Mouse (Mus musculus): ENCODE measurements around the gene Lyl1. TPM values are rescaled to one million over a fixed set of nuclear protein-coding genes. Genes with fewer than 3 reads are reported as not detected.

Lyl1 gene
- polyA plus RNA-seq, 1 experiment: 7.8 TPM

GRCm38 (mm10) chr8:84722850-84723570 is 21.8 kb downstream of the Lyl1 start, which contains the start of gene G430095P16Rik:
Gene G430095P16Rik (plus strand): TSS chr8:84723007.
- no peak for DNase-seq (ENCODE audit: low spot score)

- DNase-seq (ENCODE audit: low spot score): no peak
Measured at GRCm38 (mm10) chr8:84723571-84723900, 22.3 kb downstream of the Lyl1 start.

GRCm38 (mm10) chr8:84724683-84725082 is 23.4 kb downstream of the Lyl1 start:
- no peak for DNase-seq (ENCODE audit: low spot score)

GRCm38 (mm10) chr8:84725246-84725940 is 24.1 kb downstream of the Lyl1 start:
- no peak for DNase-seq (ENCODE audit: low spot score)

DNA sequence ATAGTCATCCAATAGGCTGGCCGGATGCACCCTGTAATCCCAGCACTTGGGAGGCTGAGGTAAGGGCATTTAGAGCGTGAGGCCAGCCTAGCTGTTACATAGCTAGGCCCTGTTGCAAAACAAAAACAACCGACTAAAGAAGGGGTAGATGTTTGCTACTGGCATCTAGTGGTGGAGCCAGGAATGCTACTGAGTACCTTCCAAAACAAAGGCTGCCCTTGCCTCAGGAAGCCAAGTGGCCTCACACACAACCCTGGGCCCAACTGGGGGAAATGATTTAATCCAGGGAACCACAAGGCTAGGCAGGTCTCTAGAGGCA is 24.6 kb downstream of the Lyl1 start:
- no peak for DNase-seq (ENCODE audit: low spot score)

- no peak for DNase-seq (ENCODE audit: low spot score)
Measured at GRCm38 (mm10) chr8:84728474-84728873, 27.2 kb downstream of the Lyl1 start.

GRCm38 (mm10) chr8:84729921-84730362 is 28.7 kb downstream of the Lyl1 start:
- DNase-seq (ENCODE audit: low spot score): no peak

- no peak for DNase-seq (ENCODE audit: low spot score)
Measured at GRCm38 (mm10) chr8:84730541-84731370, 29.5 kb downstream of the Lyl1 start.

- DNase-seq (ENCODE audit: low spot score): no peak
Measured at GRCm38 (mm10) chr8:84731371-84732177, 30.3 kb downstream of the Lyl1 start.

DNA sequence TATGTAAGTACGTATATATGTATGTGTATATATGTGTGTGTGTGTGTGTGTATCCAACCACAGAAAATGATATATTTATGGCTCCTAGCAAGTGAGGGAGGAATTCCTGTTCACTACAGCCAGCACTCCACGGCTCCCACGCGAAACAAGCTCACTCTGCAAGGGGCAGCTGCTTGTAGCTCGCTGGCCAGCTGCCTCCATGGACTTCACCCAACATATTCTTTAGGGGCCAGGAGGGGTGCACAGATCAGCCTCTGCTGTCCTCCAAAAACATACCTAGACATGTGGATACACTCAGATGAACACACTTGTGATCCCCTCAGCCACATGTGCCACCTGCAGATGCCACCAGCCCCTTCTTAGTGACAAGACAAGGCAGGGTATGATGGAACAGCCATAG is 31.3 kb downstream of the Lyl1 start:
- no peak for DNase-seq (ENCODE audit: low spot score)

DNA sequence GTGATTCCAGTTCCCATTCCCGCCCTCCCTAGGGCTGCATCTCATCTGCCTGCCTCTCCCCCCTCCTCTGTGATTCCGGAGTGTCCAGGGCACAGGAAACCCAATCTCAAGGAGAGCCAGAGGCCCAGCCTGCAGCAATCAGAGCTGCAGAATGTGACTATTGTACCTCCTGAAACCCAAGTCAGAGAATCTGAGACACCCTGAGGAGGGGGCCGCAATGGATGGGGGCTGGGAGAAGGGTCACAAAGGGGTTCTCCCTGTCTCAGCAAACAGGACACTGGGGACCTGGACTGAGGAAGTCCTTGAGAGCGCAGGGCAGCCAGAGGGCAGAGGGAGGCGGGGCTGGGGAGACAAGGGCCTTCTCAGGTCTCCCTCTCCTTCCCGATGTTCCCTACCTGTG is 31.7 kb downstream of the Lyl1 start:
- no peak for DNase-seq (ENCODE audit: low spot score)

DNA sequence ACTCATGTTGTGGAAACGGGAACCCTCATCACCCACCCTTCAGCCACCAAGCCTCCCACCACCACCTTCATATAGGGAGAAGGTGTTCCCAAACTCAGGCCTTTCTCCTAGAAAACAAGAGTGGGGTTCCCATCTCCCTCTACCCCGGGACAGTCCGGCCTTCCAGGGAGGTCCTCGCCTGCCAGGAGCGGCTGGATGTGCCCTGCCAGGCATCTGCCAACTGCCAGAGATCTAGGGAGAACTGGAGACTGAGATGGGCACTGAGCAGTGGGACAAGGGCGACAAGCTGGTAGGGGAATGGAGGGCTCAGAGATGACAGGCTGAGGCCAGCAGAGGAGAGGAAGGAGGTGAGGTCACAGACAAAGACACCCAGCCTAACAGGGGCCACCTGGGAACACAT is 32.7 kb downstream of the Lyl1 start:
- no peak for DNase-seq (ENCODE audit: low spot score)

GRCm38 (mm10) chr8:84734680-84735079 is 33.4 kb downstream of the Lyl1 start:
- DNase-seq (ENCODE audit: low spot score): no peak

GRCm38 (mm10) chr8:84735597-84735996 is 34.3 kb downstream of the Lyl1 start:
- DNase-seq (ENCODE audit: low spot score): no peak

DNA sequence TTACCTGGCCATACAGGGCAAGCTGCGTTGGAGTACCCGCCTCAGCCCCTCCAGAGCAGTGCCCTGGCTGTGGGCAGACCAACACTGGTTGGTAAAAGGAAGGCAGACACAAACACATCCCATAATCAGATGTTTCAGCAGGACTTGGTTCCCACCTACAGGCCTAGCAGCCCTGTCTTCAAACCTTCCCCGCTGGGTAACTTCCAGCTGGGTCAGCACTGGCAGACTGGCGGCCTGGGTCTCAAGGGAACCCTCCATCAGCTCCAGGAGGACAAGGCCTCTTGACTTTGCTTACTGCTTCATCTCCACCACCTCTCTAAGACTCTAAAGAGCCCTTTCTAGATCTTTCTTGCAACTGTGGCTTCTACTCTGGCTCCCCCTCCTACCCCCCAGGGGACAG is 35.3 kb downstream of the Lyl1 start:
- no peak for DNase-seq (ENCODE audit: low spot score)

GRCm38 (mm10) chr8:84737608-84738007 is 36.4 kb downstream of the Lyl1 start:
- DNase-seq (ENCODE audit: low spot score): peak; percentile 60

GRCm38 (mm10) chr8:84738266-84738665 is 37.0 kb downstream of the Lyl1 start:
- DNase-seq (ENCODE audit: low spot score): no peak

DNA sequence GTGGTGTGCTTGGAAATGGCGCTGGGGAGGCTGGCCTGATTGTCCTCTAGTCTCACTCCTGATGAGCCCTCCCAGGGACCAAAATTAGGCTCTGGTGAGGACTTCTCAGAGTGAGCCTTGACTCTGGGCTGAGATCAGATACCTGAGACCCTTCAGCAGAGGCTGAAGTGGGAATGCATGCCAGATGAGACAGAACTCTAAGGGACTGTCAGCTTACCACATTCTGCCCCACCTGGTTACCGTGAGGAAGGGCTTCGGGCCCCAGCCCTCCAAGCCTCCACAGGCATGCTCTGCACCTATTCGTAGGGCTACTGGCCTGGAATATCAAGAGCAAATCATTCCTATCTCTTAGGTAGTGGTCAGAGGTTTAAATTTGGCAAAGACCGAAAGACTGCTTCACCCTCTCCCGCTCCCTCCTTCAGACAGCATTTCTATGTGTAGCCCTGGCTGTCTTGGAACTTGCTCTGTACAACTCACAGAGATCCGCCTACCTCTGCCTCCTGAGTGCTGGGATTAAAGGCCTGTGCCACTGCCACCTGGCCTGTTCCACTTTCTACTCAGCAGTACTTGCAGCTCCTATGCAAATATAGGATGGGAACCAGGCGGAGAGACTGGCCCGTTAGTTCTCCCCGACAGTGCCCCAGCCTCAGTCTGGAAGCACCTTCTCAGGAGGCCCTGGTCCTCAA is 37.6 kb downstream of the Lyl1 start:
- DNase-seq (ENCODE audit: low spot score): no peak

DNA sequence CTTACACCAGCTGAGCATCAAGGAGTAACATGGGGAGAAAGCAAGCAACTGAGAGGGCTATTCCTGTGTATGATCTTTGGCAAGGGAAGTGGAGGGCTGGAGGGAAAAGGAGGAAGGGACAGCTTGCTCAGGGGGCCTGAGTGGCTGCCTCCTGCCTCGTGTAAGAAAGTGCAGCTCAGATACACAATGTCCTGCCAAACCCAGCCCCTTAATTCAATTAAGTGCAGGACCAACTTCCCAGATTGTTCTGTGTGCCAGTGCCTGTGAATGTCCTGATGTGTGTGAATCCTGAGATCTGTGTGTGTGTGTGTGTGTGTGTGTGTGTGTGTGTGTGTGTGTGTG is 38.1 kb downstream of the Lyl1 start:
- DNase-seq (ENCODE audit: low spot score): no peak

GRCm38 (mm10) chr8:84740895-84741843 is 39.9 kb downstream of the Lyl1 start:
- DNase-seq (ENCODE audit: low spot score): no peak

Measured in urinary bladder, adult 2 months (tissue).